Comparison of ENCODE assay signal across 14 mouse cellular contexts in genomic region chr2:60173190-60173589, GRCm38 (mm10). TPM values are rescaled to one million over a fixed set of nuclear protein-coding genes. Genes with fewer than 3 reads are reported as not detected.
DNase-seq lines count a peak whose midpoint lies in the region; TF ChIP-seq lines count a peak whose summit lies in the region.
"Had no signal": no experiment of that assay in that cellular context is flagged by ENCODE, and none has a peak within 500 bp of the region (broad histone marks: within the 10 kb centered on the region; RNA-seq: fewer than 3 reads in every experiment).

No protein-coding gene starts in this region.

- 64% methylated on average over 3 of the region's 3 CpGs for WGBS in spleen, adult 2 months
- 53% methylated on average over 3 of the region's 3 CpGs for WGBS in bone marrow, adult 2 months
- WGBS in macrophage (ENCODE audit: missing documents), result 69% methylated on average over 3 of the region's 3 CpGs

- H3K27me3 ChIP-seq in spleen, adult 2 months (ENCODE audit: control insufficient read depth, insufficient read depth, low read length), result no peaks in the 10 kb centered on the region
- H3K27me3 ChIP-seq: embryonic facial prominence, embryonic 13.5 days; midbrain, embryonic 12.5 days had no signal

- peak overlapping the region; percentile 95; the same call in 1 of the 2 replicates for H3K27ac ChIP-seq in spleen, adult 2 months (ENCODE audit: insufficient read depth, low read length)
- H3K27ac ChIP-seq in bone marrow, adult 2 months (ENCODE audit: control insufficient read depth, insufficient read depth, low read depth, low read length, poor library complexity), result no peak overlapping the region
- peak overlapping the region; percentile 68 for H3K27ac ChIP-seq in macrophage
- H3K27ac ChIP-seq: embryonic facial prominence, embryonic 13.5 days; kidney, postnatal 0 days; midbrain, embryonic 12.5 days; stomach, postnatal 0 days had no signal

- no peaks in the 10 kb centered on the region for H3K79me2 ChIP-seq in macrophage (ENCODE audit: inconsistent target)

- peak in 1 of 2 experiments; percentile 38 for DNase-seq in spleen, adult 2 months (ENCODE audit: low read depth in 1 of 2, low spot score in 2 of 2)
- no peak for DNase-seq in spleen, adult 12 weeks (ENCODE audit: low spot score)
- DNase-seq in ES-CJ7 (ENCODE audit: low read depth, low spot score), result peak; percentile 15
- DNase-seq in adrenal gland, postnatal 25 days, result no peak
- no peak for DNase-seq in adrenal gland, postnatal 10 days
- DNase-seq in cerebellum, adult 11 months, result no peak
- DNase-seq: cerebellum, adult 8-10 months; gastrocnemius, postnatal 25 days had no signal

- no peak overlapping the region for H3K4me3 ChIP-seq in spleen, adult 2 months (ENCODE audit: extremely low read depth, insufficient read depth, insufficient read length)
- no peak overlapping the region for H3K4me3 ChIP-seq in bone marrow, adult 2 months (replicated peaks; ENCODE audit: control insufficient read depth, low read depth, low read length)
- H3K4me3 ChIP-seq in macrophage (ENCODE audit: inconsistent target), result no peak overlapping the region
- H3K4me3 ChIP-seq: embryonic facial prominence, embryonic 13.5 days; midbrain, embryonic 12.5 days had no signal

- H3K36me3 ChIP-seq in spleen, adult 2 months (ENCODE audit: control insufficient read depth, insufficient read depth, low read length), result no peaks in the 10 kb centered on the region
- no peaks in the 10 kb centered on the region for H3K36me3 ChIP-seq in macrophage (ENCODE audit: inconsistent target)
- H3K36me3 ChIP-seq: embryonic facial prominence, embryonic 13.5 days; midbrain, embryonic 12.5 days had no signal

- TF ChIP-seq CTCF in spleen, adult 2 months (IDR thresholded peaks at IDR 0.05; ENCODE audit: extremely low read depth, insufficient read depth, insufficient read length, insufficient replicate concordance), result 0 out of 2 replicates have a peak, but pooled peaks have one; percentile 27
- TF ChIP-seq CTCF in bone marrow, adult 2 months (IDR thresholded peaks at IDR 0.05; ENCODE audit: control insufficient read depth, insufficient read depth, low read length), result peak; percentile 34; the same call in 1 of the 2 replicates

- peaks cover 10% of the 10 kb centered on the region for H3K4me1 ChIP-seq in spleen, adult 2 months (ENCODE audit: control insufficient read depth, insufficient read depth, insufficient read length)
- peaks cover 4% of the 10 kb centered on the region; the same call in 1 of the 2 replicates for H3K4me1 ChIP-seq in bone marrow, adult 2 months (ENCODE audit: control insufficient read depth, insufficient read depth, low read length)

- TF ChIP-seq POLR2A in spleen, adult 2 months (IDR thresholded peaks at IDR 0.05; ENCODE audit: low read depth, low read length), result no peak
- no peak for TF ChIP-seq POLR2A in bone marrow, adult 2 months (IDR thresholded peaks at IDR 0.05; ENCODE audit: borderline replicate concordance, control insufficient read depth, low read depth, low read length)

RNA-seq across cellular contexts. Expression of gene Baz2b, which starts 36.4 kb away (rescaled TPM):
- 12.6 and 13.7 TPM in 2 replicates for polyA plus RNA-seq in spleen, adult 2 months (2012; rRNA removed)
- polyA plus RNA-seq in bone marrow, adult 2 months (2011; ENCODE audit: insufficient read depth, insufficient read length, low replicate concordance, missing spikeins), result 76.3 and 77.9 TPM in 2 replicates
- 100 to 1,000 TPM; 411 to 897 (median 475) TPM for total RNA-seq in macrophage (2018; cell fraction: chromatin; rRNA removed)
- total RNA-seq in macrophage (2018; cell fraction: cytosol; rRNA removed), result 10 to 100 TPM; 36.5 to 69.0 (median 50.0) TPM
- total RNA-seq in macrophage (2018; cell fraction: nucleus; rRNA removed), result 100 to 1,000 TPM; 161 to 515 (median 250) TPM
- polyA plus RNA-seq in macrophage (2018), result 22.8 to 37.7 TPM (median 32.3 TPM) in 3 replicates
- 98.4 and 110 TPM in 2 replicates for total RNA-seq in adrenal gland, postnatal 25 days (2021)
- 10 to 100 TPM; 57.0 to 87.2 TPM for total RNA-seq in adrenal gland, postnatal 10 days (2021)

RNA-seq across cellular contexts. Expression of gene March7, which starts 36.5 kb away (rescaled TPM):
- 6.0 and 6.4 TPM in 2 replicates for polyA plus RNA-seq in spleen, adult 2 months (2012; rRNA removed)
- polyA plus RNA-seq in bone marrow, adult 2 months (2011; ENCODE audit: insufficient read depth, insufficient read length, low replicate concordance, missing spikeins), result 11.7 and 28.5 TPM in 2 replicates
- 100 to 1,000 TPM; 192 to 503 (median 288) TPM for total RNA-seq in macrophage (2018; cell fraction: chromatin; rRNA removed)
- total RNA-seq in macrophage (2018; cell fraction: cytosol; rRNA removed), result 10 to 100 TPM; 33.5 to 60.6 (median 41.9) TPM
- 100 to 1,000 TPM; 107 to 319 (median 174) TPM for total RNA-seq in macrophage (2018; cell fraction: nucleus; rRNA removed)
- 36.4 to 41.1 TPM (median 40.1 TPM) in 3 replicates for polyA plus RNA-seq in macrophage (2018)
- total RNA-seq in adrenal gland, postnatal 25 days (2021), result 49.8 and 55.5 TPM in 2 replicates
- total RNA-seq in adrenal gland, postnatal 10 days (2021), result 10 to 100 TPM; 47.8 to 56.7 TPM
